Mouse (Mus musculus) erythroblast, embryonic 14.5 days (primary cell): ENCODE data around the gene Sh3pxd2a.

Experiments
- GATA1 ChIP-seq: IDR thresholded peaks from 2 replicates; pipeline ENCODE4 v1.6.1; 2012; ENCODE audit warnings: low read length, inconsistent platforms, mixed read lengths
- TAL1 ChIP-seq: IDR thresholded peaks from 3 replicates; pipeline ENCODE4 v1.6.1; 2012; ENCODE audit warnings: low read length, inconsistent platforms, mixed read lengths

DNA sequence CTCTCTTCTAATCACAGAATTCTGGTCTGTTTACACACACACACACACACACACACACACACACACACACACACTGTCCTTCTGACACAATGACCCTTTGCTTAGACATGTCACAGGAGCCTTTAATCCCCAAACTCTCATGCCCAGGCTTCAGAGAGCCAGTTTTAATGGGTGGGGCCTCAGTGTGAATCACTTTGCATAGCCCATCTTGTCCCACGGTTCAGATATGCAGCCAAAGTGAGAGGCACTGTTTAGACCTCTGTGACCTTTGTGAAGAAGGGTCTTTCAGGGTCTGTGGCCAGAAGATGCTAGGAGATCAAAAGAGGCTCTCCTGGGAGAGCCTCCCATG lies 148.3 kb downstream of the Sh3pxd2a start:
- no peak for TF ChIP-seq GATA1
- no peak for TF ChIP-seq TAL1
